Mouse (Mus musculus): ENCODE results near the gene Gatad2a. TPM values are rescaled to one million over a fixed set of nuclear protein-coding genes. Genes with fewer than 3 reads are reported as not detected.

Gene Gatad2a
- total RNA-seq, 2 experiments from 2014 or later = 25.7 to 30.2 TPM

DNA sequence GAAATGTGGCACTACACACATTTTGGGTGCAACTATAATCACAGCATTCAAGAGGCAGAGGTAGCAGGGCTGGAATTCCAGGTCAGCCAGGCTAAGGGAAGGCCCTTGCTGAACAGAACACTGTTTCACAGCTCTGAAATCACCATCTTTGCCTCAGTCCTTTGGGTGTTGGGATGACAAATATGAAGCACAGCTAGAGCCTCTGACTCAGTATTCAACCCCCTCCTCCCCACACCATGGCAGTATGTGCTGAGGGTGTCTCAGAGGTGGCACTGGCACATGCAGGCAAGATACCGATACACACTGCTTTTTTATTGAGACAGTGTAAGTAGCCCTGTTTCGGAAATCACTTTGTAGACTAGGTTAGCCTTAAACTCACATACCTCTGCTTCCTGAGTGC, 89.9 kb downstream of the Gatad2a start:
- no peak for ATAC-seq (replicated peaks; ENCODE audit: low FRiP score, poor library complexity, severe bottlenecking)

DNA sequence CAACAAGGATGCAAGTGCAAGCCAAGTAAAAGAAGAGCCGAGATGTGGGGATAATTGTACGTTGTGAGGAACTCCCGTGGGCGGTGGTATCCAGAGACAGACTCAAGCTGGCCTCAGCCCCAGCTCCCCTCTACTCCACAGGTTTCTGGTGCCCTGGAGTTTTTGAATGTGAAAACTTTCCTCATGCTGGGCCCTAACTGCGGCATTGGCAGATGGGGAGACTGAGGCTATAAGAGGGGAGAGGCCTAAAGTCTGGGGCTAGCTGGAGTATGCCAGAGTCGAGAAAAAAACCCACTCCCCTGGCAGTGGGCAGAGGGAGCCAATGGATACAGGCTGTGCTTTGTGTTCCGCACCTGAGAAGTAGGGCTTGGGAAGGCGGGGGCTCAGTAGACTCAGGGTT, 92.1 kb downstream of the Gatad2a start:
- ATAC-seq (replicated peaks; ENCODE audit: low FRiP score, poor library complexity, severe bottlenecking) = no peak

DNA sequence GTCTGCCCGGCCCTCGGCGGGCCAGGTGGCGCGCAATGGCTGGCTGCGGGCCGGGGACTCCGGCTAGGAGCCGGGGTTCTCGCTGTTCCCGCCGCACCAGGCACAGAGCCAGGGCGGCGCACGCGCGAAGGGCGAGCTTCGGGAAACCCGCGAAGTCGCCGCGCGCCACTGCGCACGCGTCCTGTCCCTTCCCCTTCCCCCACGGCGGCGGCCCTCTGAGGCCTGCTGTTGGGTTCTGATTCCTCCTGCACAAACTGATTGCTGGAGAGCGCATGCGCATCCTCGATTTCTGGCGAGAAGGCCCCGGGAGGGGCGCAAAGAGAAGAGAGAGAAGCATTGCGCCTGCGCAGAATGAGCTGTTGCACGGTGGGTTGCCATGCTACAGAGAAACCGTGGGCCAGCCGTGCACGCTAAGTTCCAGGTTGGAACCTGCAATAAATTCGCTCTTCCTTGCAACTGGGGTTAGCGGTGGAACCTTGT, 93.1 kb downstream of the Gatad2a start:
- ATAC-seq (replicated peaks; ENCODE audit: low FRiP score, poor library complexity, severe bottlenecking) = peak; percentile 76

DNA sequence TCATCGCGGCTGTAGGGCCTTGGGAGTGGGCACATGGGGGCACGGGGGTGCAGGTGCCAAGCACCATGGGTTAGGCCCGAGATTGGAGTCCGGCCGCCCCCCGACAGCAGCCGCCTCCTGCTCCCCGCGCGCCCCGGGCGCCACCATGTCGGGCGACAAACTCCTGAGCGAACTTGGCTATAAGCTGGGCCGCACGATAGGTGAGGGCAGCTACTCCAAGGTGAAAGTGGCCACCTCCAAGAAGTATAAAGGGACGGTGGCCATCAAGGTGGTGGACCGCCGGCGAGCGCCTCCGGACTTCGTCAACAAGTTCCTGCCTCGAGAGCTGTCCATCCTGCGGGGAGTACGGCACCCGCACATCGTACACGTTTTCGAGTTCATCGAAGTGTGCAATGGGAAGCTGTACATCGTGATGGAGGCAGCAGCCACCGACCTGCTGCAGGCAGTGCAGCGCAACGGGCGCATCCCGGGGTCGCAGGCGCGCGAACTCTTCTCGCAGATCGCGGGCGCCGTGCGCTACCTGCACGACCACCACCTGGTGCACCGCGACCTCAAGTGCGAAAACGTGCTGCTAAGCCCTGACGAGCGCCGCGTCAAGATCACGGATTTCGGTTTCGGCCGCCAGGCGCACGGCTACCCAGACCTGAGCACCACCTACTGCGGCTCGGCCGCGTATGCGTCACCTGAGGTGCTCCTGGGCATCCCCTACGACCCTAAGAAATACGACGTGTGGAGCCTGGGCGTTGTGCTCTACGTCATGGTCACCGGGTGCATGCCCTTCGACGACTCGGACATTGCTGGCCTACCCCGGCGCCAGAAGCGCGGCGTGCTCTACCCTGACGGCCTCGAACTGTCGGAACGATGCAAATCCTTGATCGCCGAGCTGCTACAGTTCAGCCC, 93.8 kb downstream of the Gatad2a start, which contains the start of the genes Tssk6, Ndufa13 and Yjefn3:
Tssk6 (plus strand) TSS at position 22 of the 900 bp plus-strand sequence.
Ndufa13 (minus strand) TSS at position 396 of the 900 bp plus-strand sequence.
Yjefn3 (minus strand) TSS at position 550 of the 900 bp plus-strand sequence.
- ATAC-seq (replicated peaks; ENCODE audit: low FRiP score, poor library complexity, severe bottlenecking) = peak; percentile 7; the same call in 1 of the 2 replicates

DNA sequence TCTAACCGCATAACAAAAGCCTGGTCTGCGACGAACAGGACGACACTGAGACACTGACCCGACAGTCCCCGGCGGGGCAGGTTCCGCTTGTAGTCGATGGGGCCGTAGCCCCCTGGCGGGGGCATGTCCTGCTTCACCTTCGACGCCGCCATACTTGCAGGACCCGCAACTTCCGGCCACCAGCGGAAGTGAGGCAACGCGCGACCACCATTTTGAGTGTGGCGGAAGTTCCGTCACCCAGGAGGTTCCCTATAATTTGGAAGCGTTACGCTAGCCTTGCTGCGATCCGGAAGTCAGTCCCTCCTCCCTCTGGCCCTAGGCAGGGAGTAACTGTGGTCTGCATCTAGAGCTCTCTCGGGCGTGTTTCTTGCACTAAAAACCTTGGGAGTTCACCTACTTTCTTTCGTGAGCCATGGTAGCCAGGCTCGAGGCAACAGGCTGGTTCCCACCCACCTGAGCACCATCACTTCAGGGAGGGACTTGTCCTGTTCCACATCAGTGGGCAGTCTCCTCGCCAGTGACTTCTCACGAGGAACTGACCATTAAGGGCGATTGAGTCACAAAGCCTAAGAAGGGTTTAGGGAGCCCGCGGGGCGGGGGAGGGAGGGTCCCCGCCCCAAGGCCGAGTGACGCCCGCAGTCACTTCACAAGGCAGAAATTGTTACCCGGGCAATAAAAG, 94.6 kb downstream of the Gatad2a start:
- ATAC-seq (replicated peaks; ENCODE audit: low FRiP score, poor library complexity, severe bottlenecking) = peak; percentile 88

DNA sequence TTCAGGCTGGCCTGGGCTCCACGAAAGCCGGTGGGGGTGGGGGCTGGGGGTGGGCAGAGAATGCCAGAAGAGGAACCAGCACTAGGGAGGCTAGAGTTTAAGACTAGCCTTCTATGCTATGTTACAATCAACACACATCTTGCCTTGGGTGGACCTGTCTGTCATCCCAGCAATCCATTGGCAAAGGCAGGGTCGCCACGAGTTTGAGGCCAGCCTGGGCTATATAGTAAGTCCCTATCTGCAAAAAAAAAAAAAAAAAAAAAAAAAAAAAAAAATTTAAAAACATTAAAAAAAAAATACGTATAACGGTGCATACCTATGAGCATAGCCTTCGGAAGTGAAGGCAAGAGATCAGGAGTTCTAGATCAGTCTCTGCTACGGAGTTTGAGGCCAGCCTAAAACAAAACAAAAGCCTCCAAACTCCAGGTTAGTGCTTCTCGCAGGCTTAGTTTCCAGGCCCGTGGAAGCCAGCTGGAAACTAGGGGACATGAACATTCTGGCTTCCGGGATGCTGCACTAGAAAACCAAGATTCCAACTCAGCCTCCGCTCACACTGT, 95.2 kb downstream of the Gatad2a start:
- peak; percentile 6 for ATAC-seq (replicated peaks; ENCODE audit: low FRiP score, poor library complexity, severe bottlenecking)

DNA sequence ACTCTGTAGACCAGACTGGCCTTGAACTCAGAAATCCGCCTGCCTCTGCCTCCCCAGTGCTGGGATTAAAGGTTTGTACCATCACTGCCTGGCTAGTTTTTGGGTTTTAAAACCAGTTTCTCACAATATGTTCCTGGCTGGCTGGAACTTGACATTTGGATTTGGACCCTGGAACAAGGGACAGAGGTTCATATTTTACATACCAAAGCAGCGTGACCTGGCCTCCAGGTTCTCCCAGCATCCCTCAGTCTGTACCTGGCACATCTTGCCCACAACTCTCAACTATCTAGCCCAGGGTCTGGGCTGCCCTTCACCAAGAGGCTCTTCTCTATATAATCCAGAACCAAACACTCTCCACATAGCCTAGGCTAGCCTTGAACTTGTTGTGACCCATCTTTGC, 96.3 kb downstream of the Gatad2a start:
- ATAC-seq (replicated peaks; ENCODE audit: low FRiP score, poor library complexity, severe bottlenecking) = no peak

DNA sequence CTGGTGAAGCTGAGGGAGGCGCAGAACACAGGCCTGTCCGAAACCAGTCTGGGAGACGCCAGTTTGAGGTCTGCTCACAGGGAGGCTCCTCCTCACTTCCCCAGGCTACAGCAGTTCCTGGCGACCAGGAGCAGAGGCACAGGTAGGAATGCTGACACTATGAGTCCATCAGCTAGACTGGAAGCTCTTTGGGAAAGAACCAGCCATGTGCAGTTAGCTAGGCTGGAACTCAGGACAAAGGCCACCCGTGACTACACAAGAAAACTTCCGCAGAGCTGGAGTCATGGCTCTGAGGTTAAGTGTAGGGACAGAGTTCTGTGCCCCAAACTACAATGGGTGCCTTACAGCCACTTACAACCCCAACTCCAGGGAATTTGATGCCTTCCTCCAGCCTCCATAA, 98.3 kb downstream of the Gatad2a start:
- no peak for ATAC-seq (replicated peaks; ENCODE audit: low FRiP score, poor library complexity, severe bottlenecking)

DNA sequence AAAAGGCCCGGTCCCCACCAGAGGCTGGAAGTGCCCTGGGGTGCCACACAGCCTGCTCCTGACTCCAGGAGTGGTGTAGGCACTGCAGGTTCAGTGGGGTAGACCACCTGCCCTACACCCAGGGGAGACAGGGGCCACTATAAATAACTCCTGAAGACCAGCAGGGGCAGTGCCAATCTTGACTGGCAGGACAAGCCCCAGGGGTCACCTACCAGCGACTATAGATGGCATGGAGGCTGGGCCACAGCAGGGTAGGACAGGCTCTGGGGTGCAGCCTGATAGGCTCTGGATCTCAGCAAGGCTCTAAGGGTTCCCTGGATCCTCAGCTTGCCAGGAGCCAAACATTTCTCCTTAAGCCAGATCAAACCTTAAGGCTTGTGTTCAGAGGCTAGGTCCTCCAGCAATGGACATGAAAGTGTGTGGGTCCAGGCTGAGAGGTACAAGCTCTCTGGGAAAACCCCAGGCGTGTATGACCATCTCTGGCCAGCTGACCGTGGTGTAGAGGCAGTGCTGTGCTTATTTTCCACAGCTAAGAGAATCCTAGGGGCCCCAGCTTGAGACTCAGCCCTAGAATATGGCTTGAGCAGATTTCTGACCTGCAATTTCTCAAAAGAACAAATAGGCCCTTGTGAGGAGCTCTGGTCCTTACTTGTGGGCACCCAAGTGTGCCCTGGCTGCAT, 100.3 kb downstream of the Gatad2a start:
- ATAC-seq (replicated peaks; ENCODE audit: low FRiP score, poor library complexity, severe bottlenecking) = no peak

DNA sequence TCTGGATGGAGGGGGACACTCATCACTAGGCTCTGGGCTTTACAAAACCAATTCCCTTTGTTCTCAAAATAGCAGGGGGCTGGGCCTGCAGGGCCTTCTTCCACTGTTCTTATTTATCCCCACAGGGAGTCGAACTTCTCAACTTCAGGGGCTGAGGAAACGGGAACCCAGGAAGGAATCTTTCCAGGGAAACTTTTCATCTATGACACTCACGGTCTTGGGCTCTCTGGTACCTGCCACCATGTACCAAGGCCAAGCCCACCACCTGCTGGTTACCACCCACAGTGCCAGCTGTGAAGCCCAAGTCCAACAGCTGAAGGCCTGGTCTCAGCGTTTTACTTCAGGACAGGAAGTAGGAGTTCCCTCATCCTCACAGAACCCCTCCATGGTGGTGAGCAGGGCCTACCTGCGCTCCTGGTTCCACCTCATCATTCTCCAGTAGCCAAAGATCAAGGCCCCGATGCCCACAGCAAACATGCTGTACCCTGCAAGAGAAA, 101.3 kb downstream of the Gatad2a start:
- ATAC-seq (replicated peaks; ENCODE audit: low FRiP score, poor library complexity, severe bottlenecking) = no peak

DNA sequence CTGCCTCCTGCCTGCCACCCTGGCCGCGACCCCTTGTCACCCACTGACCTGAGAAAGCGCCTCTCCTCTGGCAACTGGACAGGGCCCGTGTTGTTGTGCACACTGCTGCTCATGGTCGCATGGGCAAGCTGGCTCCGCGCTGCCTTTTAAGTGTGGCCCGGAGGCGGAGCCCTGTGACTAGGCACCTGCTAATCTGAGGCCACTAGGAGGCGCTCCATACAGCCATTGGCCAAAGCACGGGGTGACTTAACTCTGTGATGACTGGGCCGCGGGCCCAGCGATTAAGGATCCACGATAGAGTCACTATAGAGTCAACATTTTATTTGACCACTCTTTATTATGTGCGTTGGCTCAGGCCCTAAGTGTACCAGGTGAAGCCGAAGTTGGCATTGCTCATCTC, 102.3 kb downstream of the Gatad2a start:
- ATAC-seq (replicated peaks; ENCODE audit: low FRiP score, poor library complexity, severe bottlenecking) = 0 out of 2 replicates have a peak, but pooled peaks have one; percentile 52

DNA sequence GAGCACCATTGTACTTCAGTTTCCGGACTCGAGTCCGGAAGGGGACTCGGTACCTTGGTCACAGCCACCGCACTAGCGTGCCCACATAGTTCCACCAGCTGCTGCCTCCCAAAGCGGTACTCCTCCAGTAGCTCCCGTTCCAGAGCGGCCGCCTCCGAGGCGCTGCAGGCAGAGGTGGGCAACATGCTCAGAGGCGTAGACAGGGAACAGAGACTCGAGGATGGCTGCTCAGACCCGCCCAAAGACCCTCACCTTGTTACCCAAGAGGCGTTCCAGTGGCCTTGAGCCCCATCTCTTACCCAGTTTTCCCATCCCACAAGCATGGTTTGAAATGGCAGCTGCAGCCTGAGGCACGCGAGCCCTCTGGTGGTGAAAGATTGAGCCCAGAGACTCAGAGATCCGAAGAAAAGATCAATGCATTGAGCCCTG, 105.4 kb downstream of the Gatad2a start:
- no peak for ATAC-seq (replicated peaks; ENCODE audit: low FRiP score, poor library complexity, severe bottlenecking)

DNA sequence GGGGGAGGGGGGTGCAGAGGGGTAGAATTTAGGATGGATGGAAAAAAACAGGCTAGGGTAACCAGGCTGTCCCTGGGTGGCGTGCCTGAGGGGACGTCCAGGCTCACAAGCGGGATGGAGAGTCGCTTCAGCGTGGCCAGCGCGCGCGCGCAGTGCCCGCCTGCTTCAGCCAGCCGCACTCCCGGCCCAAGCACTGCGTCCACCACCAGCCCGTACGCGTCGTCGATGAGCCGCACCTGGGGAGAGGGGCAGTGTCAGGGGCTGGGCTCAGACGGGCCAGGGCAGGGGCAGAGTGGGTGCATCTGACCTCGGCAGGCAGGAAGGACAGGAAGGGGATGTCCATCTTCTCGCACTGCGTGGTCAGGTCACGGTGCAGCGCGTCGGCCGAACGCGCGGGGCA, 107.3 kb downstream of the Gatad2a start:
- no peak for ATAC-seq (replicated peaks; ENCODE audit: low FRiP score, poor library complexity, severe bottlenecking)

DNA sequence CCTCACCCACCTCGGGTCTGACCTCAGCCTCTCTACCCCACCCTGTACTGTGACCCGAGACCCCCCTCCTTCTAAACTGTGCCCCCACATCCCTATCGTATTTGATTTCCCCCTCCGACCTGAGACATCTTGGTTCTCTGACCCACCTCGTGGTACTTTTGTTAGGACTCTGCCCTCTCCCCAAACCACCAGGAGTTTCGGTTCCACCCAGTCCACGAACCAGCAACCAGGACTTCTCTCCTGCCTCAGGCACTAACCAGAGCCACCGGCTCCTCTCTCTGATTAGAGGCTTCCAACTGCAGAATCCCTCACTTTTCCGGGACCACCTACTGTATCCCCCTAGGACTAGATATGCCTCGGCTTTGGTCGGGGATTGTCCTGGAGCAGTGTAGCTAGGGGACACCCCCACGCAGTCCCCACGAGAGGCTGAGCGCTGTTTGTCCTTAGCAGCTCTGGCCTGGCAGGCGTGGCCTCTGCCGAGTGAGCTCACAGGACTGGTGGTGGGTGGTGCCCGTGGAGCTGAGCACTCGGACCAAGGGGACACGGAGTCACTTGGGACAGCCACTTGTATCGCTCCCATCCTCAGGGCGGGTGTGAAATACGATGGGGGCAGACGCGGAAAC, 107.8 kb downstream of the Gatad2a start:
- no peak for ATAC-seq (replicated peaks; ENCODE audit: low FRiP score, poor library complexity, severe bottlenecking)

DNA sequence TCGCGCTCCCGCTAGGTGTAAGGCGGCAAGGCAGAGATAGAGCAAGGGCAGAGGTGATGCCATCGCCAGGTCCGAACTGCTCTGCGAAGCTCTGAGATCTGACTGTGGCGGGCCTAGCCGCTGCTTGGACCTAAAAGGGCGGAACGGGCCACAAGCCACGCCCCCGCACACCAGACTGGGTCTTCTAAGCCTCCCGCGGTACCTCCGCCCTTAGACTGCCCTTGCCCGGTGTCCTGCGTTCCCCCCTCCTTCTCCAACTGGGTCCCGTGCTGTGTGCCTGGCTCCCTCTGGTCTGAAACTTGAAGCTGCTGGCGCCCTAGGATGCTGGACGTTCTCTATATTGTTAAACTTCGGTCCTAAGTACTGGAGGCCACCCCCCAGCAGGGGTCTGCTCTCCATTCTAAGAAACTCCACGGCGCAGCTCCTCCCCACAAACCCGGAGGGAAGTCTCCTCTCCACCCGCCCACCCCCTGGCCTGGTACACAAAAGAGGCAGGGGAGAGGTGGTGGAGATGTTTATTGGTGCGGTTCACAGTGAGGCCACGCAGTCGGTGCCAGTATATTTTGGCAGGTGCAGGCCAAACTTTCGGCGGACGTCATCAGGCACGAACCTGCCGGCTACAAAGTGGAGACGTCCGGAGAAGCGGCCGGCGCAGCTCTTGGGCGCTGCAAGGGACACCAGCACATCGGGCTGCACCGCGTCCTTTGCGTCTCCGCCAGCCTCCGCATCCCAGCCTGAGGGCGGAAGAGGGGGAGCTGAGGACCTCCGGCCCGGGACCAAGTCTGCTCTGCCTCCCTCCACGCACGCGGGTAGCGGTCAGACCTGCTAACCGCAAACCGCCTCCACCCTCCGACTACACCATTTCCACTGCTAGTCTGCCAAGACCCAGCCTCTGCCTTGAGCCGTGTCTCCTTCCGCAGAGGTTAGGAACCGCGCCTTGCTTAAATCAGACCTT, 108.6 kb downstream of the Gatad2a start, which contains the start of gene Cilp2:
Cilp2 (minus strand) TSS at position 399 of the 955 bp plus-strand sequence.
- ATAC-seq (replicated peaks; ENCODE audit: low FRiP score, poor library complexity, severe bottlenecking) = no peak

DNA sequence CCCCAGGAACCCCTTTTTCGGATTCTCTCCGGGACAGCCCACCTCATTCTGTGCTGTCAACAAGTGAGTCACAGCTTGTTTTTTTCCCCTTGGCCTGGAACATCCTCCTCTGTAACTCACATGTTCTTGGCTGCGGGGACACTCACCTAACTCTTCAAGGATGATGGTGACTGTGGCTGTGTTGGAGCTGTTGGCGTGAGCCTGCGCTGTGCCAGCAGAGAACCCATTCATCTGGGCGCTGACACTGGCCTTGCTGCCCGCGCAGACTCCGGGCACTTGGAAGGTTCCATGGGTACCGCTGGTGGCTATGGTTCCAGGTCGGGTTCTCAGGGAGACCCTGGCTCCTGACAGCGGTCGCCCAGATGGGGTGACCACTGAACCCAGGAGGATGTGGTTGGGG, 112.0 kb downstream of the Gatad2a start:
- no peak for ATAC-seq (replicated peaks; ENCODE audit: low FRiP score, poor library complexity, severe bottlenecking)

DNA sequence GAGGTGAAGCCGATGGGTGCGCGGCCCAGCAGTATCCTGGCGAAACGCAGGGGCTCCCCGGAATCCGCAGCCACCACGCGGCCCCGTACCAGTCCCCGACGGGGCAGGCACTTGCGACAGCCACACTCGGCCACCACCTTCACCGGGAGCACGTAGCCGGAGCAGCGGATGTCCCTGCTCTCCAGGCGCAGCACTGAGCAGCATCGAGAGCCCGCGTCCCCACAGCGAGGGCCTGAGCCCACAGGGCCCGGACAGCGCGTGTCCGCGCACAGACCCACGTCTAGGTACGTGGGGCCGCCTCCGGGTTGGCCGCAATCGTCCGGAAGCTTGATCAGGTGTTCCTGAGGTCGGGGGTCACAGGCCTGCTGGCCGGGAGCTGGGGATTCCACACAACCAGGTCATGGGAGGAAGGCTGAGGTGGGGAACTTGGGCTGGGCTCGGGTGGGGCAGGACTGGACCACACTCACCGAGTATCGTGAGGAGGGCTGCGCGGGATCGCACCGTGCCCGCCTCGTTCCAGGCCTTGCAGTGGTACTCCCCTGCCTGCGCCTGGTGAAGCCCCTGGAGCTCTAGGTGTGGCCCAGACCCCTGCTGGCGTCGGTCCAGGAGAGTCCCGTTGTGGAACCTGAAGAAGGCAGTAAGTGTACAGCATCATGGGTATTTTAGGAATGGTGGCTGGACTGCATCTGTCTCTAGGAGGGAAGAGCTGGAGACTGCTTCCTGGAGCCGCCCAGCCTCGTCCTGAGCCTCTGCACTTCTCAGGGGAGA, 113.2 kb downstream of the Gatad2a start:
- no peak for ATAC-seq (replicated peaks; ENCODE audit: low FRiP score, poor library complexity, severe bottlenecking)

All from erythroblast, adult 5-6 weeks (primary cell).